Mouse (Mus musculus) MN1 (cell line): ENCODE measurements around the gene Mid1.
A peak's percentile ranks its signal among the peaks of the same experiment; 100 is the strongest.
"Not testable (repeated sequence)": the region's sequence is repeated elsewhere in the genome, so short reads cannot be mapped to it uniquely, and the experiment has no call there.

Experiments used
- DNase-seq: peaks from one replicate; pipeline ENCODE4 v3.0.0-alpha.2; 2016; ENCODE audit warnings: low spot score

The Mid1 gene

GRCm38 (mm10) chrX:170000642-170001387 is 315.8 kb downstream of the Mid1 start:
- not testable (repeated sequence) for DNase-seq

- not testable (repeated sequence) for DNase-seq
Measured at GRCm38 (mm10) chrX:170001388-170001695, 316.3 kb downstream of the Mid1 start.

- DNase-seq: not testable (repeated sequence)
Measured at GRCm38 (mm10) chrX:170002510-170003197, 317.7 kb downstream of the Mid1 start.

- not testable (repeated sequence) for DNase-seq
Measured at GRCm38 (mm10) chrX:170003536-170003935, 318.5 kb downstream of the Mid1 start.

GRCm38 (mm10) chrX:170004236-170004635 is 319.2 kb downstream of the Mid1 start:
- not testable (repeated sequence) for DNase-seq

- DNase-seq: not testable (repeated sequence)
Measured at GRCm38 (mm10) chrX:170004793-170005192, 319.8 kb downstream of the Mid1 start.

- not testable (repeated sequence) for DNase-seq
Measured at GRCm38 (mm10) chrX:170005194-170005593, 320.2 kb downstream of the Mid1 start.

- not testable (repeated sequence) for DNase-seq
Measured at GRCm38 (mm10) chrX:170005695-170006297, 320.8 kb downstream of the Mid1 start.

- not testable (repeated sequence) for DNase-seq
Measured at GRCm38 (mm10) chrX:170006694-170007247, 321.8 kb downstream of the Mid1 start.

- not testable (repeated sequence) for DNase-seq
Measured at GRCm38 (mm10) chrX:170007375-170008178, 322.6 kb downstream of the Mid1 start.

- not testable (repeated sequence) for DNase-seq
Measured at GRCm38 (mm10) chrX:170008179-170008467, 323.1 kb downstream of the Mid1 start.

GRCm38 (mm10) chrX:170008584-170008983 is 323.6 kb downstream of the Mid1 start:
- DNase-seq: not testable (repeated sequence)

- peak; percentile 97 for DNase-seq
Measured at GRCm38 (mm10) chrX:170009016-170009750, 324.2 kb downstream of the Mid1 start, which contains the start of gene Gm21887. TSS of gene Gm21887 (plus strand) at chrX:170009659.

- peak; percentile 98 for DNase-seq
Measured at GRCm38 (mm10) chrX:170009801-170010221, 324.8 kb downstream of the Mid1 start.

GRCm38 (mm10) chrX:170010581-170011528 is 325.9 kb downstream of the Mid1 start:
- peak; percentile 75 for DNase-seq

- not testable (repeated sequence) for DNase-seq
Measured at GRCm38 (mm10) chrX:170011529-170011879, 326.5 kb downstream of the Mid1 start.

- DNase-seq: not testable (repeated sequence)
Measured at GRCm38 (mm10) chrX:170013421-170013820, 328.4 kb downstream of the Mid1 start.

GRCm38 (mm10) chrX:170014038-170014437 is 329.0 kb downstream of the Mid1 start:
- not testable (repeated sequence) for DNase-seq

GRCm38 (mm10) chrX:170015883-170016282 is 330.9 kb downstream of the Mid1 start:
- not testable (repeated sequence) for DNase-seq
